Mouse (Mus musculus) thymus, adult 2 months (tissue): ENCODE results near the gene Ndst4.

Source experiments
- CTCF ChIP-seq: fragments of 200-500 bp; IDR thresholded peaks from 2 replicates; pipeline ENCODE4 v1.5.1; 2012; ENCODE audit warnings: mild to moderate bottlenecking, control low read depth, low read length, moderate library complexity, borderline replicate concordance; ENCODE audit not compliant: control insufficient read depth, poor library complexity, insufficient read depth; ENCODE audit errors: extremely low read depth
- POLR2A ChIP-seq: fragments of 200-500 bp; IDR thresholded peaks from 2 replicates; pipeline ENCODE4 v1.6.1; 2012; ENCODE audit warnings: mild to moderate bottlenecking, low read length, control low read depth, moderate library complexity; ENCODE audit not compliant: control insufficient read depth, poor library complexity, insufficient read depth; ENCODE audit errors: extremely low read depth

- TF ChIP-seq CTCF = no peak
- TF ChIP-seq POLR2A = no peak
Observed at GRCm38 (mm10) chr3:125660114-125660717, 256.3 kb downstream of the Ndst4 start.
